Mouse (Mus musculus) ovary, postnatal 36 days (tissue): ENCODE data around the gene Bicc1.
A peak's percentile ranks its signal among the peaks of the same experiment; 100 is the strongest.

Experiments used
- DNase-seq: peaks from one replicate; pipeline ENCODE4 v3.0.0; 2022; ENCODE audit warnings: low spot score, mixed read lengths

Bicc1 gene

GRCm38 (mm10) chr10:71159676-71160235 lies at the start of gene Bicc1:
Gene Bicc1, minus strand, starts transcription at chr10:71159700.
- DNase-seq: peak; percentile 63

- no peak for DNase-seq
Observed at GRCm38 (mm10) chr10:71201512-71201911, 42.0 kb upstream of the Bicc1 start.

GRCm38 (mm10) chr10:71200964-71201363 lies 41.5 kb upstream of the Bicc1 start:
- DNase-seq: no peak

- DNase-seq: peak; percentile 26
Observed at GRCm38 (mm10) chr10:71198676-71199075, 39.2 kb upstream of the Bicc1 start.

GRCm38 (mm10) chr10:71197036-71197785 lies 37.7 kb upstream of the Bicc1 start:
- DNase-seq: no peak

- DNase-seq: no peak
Observed at GRCm38 (mm10) chr10:71195501-71195900, 36.0 kb upstream of the Bicc1 start.

- DNase-seq: no peak
Observed at GRCm38 (mm10) chr10:71194713-71195112, 35.2 kb upstream of the Bicc1 start.

GRCm38 (mm10) chr10:71193319-71193718 lies 33.8 kb upstream of the Bicc1 start:
- DNase-seq: no peak

GRCm38 (mm10) chr10:71192886-71193285 lies 33.4 kb upstream of the Bicc1 start:
- DNase-seq: peak; percentile 28

- no peak for DNase-seq
Observed at GRCm38 (mm10) chr10:71188681-71189080, 29.2 kb upstream of the Bicc1 start.

- no peak for DNase-seq
Observed at GRCm38 (mm10) chr10:71185059-71185458, 25.6 kb upstream of the Bicc1 start.

- DNase-seq: no peak
Observed at GRCm38 (mm10) chr10:71183339-71184031, 24.0 kb upstream of the Bicc1 start.

- no peak for DNase-seq
Observed at GRCm38 (mm10) chr10:71181931-71182330, 22.4 kb upstream of the Bicc1 start.

GRCm38 (mm10) chr10:71181091-71181490 lies 21.6 kb upstream of the Bicc1 start:
- no peak for DNase-seq

GRCm38 (mm10) chr10:71180057-71180456 lies 20.6 kb upstream of the Bicc1 start:
- no peak for DNase-seq

GRCm38 (mm10) chr10:71177201-71177600 lies 17.7 kb upstream of the Bicc1 start:
- no peak for DNase-seq

GRCm38 (mm10) chr10:71176341-71176740 lies 16.8 kb upstream of the Bicc1 start:
- no peak for DNase-seq

- DNase-seq: no peak
Observed at GRCm38 (mm10) chr10:71175280-71175679, 15.8 kb upstream of the Bicc1 start.

- DNase-seq: no peak
Observed at GRCm38 (mm10) chr10:71171414-71171813, 11.9 kb upstream of the Bicc1 start.

- no peak for DNase-seq
Observed at GRCm38 (mm10) chr10:71170771-71171170, 11.3 kb upstream of the Bicc1 start.

GRCm38 (mm10) chr10:71169811-71170210 lies 10.3 kb upstream of the Bicc1 start:
- DNase-seq: no peak

GRCm38 (mm10) chr10:71169171-71169570 lies 9.7 kb upstream of the Bicc1 start:
- no peak for DNase-seq

- no peak for DNase-seq
Observed at GRCm38 (mm10) chr10:71160449-71160848, 949 bp upstream of the Bicc1 start.
